Mouse (Mus musculus): ENCODE results near the gene Zmat3. TPM values are rescaled to one million over a fixed set of nuclear protein-coding genes. Genes with fewer than 3 reads are reported as not detected.
A peak's percentile ranks its signal among the peaks of the same experiment; 100 is the strongest.

Gene Zmat3
- polyA plus RNA-seq, 1 experiment from 2014 or later: 0.50 TPM

GRCm38 (mm10) chr3:32367516-32367915 lies 1.7 kb upstream of the Zmat3 start:
- Histone ChIP-seq H3K27ac (replicated peaks) (no peak overlapping the region), H3K4me1 (replicated peaks) (peaks cover 14% of the 10 kb centered on the region), H3K4me3 (replicated peaks) (no peak overlapping the region), H3K9me3 (replicated peaks) (no peaks in the 10 kb centered on the region), H3K36me3 (replicated peaks) (no peaks in the 10 kb centered on the region), H3K4me2 (no peak overlapping the region), H3K9ac (no peak overlapping the region), H3K27me3 (peaks cover 29% of the 10 kb centered on the region)
- WGBS (ENCODE audit: insufficient replicate concordance): 68% methylated on average over 1 of the region's 1 CpGs
- ATAC-seq (ENCODE audit: insufficient read depth): no peak

GRCm38 (mm10) chr3:32366246-32366734 lies 476 bp upstream of the Zmat3 start:
- peak overlapping the region; percentile 70 for H3K4me3 ChIP-seq (replicated peaks)
- peaks cover 29% of the 10 kb centered on the region for H3K27me3 ChIP-seq
- peak overlapping the region; percentile 88 for H3K4me2 ChIP-seq
- no peak for ATAC-seq (ENCODE audit: insufficient read depth)
- 56% methylated on average over 17 of the region's 17 CpGs for WGBS (ENCODE audit: insufficient replicate concordance)
- no peak overlapping the region for H3K9ac ChIP-seq
- H3K9me3 ChIP-seq (replicated peaks): no peaks in the 10 kb centered on the region
- no peaks in the 10 kb centered on the region for H3K36me3 ChIP-seq (replicated peaks)
- peaks cover 14% of the 10 kb centered on the region for H3K4me1 ChIP-seq (replicated peaks)
- no peak overlapping the region for H3K27ac ChIP-seq (replicated peaks)

GRCm38 (mm10) chr3:32364841-32365545 lies 821 bp downstream of the Zmat3 start:
- 3% methylated on average over 54 of the region's 54 CpGs for WGBS (ENCODE audit: insufficient replicate concordance)
- H3K27ac ChIP-seq (replicated peaks): no peak overlapping the region
- H3K36me3 ChIP-seq (replicated peaks): no peaks in the 10 kb centered on the region
- peak; percentile 40 for ATAC-seq (ENCODE audit: insufficient read depth)
- H3K9me3 ChIP-seq (replicated peaks): no peaks in the 10 kb centered on the region
- H3K4me2 ChIP-seq: peak overlapping the region; percentile 88
- H3K9ac ChIP-seq: peak overlapping the region; percentile 58
- peaks cover 29% of the 10 kb centered on the region for H3K27me3 ChIP-seq
- peak overlapping the region; percentile 70 for H3K4me3 ChIP-seq (replicated peaks)
- H3K4me1 ChIP-seq (replicated peaks): peaks cover 14% of the 10 kb centered on the region

GRCm38 (mm10) chr3:32364195-32364594 lies 1.6 kb downstream of the Zmat3 start:
- Histone ChIP-seq H3K36me3 (replicated peaks) (no peaks in the 10 kb centered on the region), H3K4me3 (replicated peaks) (no peak overlapping the region), H3K4me2 (no peak overlapping the region), H3K27ac (replicated peaks) (no peak overlapping the region), H3K9me3 (replicated peaks) (no peaks in the 10 kb centered on the region), H3K4me1 (replicated peaks) (peaks cover 14% of the 10 kb centered on the region), H3K27me3 (peaks cover 29% of the 10 kb centered on the region), H3K9ac (no peak overlapping the region)
- no peak for ATAC-seq (ENCODE audit: insufficient read depth)
- 59% methylated on average over 4 of the region's 4 CpGs for whole genome bisulfite sequencing (ENCODE audit: insufficient replicate concordance)

- Histone ChIP-seq H3K27ac (replicated peaks) (no peak overlapping the region), H3K4me1 (replicated peaks) (peaks cover 13% of the 10 kb centered on the region), H3K27me3 (peaks cover 20% of the 10 kb centered on the region), H3K36me3 (replicated peaks) (no peaks in the 10 kb centered on the region), H3K4me3 (replicated peaks) (no peak overlapping the region), H3K4me2 (no peak overlapping the region), H3K9me3 (replicated peaks) (no peaks in the 10 kb centered on the region), H3K9ac (no peak overlapping the region)
- no peak for ATAC-seq (ENCODE audit: insufficient read depth)
- 46% methylated on average over 6 of the region's 6 CpGs for WGBS (ENCODE audit: insufficient replicate concordance)
These were observed 4.6 kb downstream of the Zmat3 start for GRCm38 (mm10) chr3:32361221-32361620.

GRCm38 (mm10) chr3:32347881-32348280 lies 17.9 kb downstream of the Zmat3 start:
- H3K27ac ChIP-seq (replicated peaks): no peak overlapping the region
- H3K4me3 ChIP-seq (replicated peaks): no peak overlapping the region
- ATAC-seq (ENCODE audit: insufficient read depth): no peak
- no peaks in the 10 kb centered on the region for H3K36me3 ChIP-seq (replicated peaks)
- no peaks in the 10 kb centered on the region for H3K9me3 ChIP-seq (replicated peaks)
- no peak overlapping the region for H3K9ac ChIP-seq
- WGBS (ENCODE audit: insufficient replicate concordance): 72% methylated on average over 6 of the region's 6 CpGs
- H3K27me3 ChIP-seq: no peaks in the 10 kb centered on the region
- no peak overlapping the region for H3K4me2 ChIP-seq
- no peaks in the 10 kb centered on the region for H3K4me1 ChIP-seq (replicated peaks)

GRCm38 (mm10) chr3:32345249-32345648 lies 20.6 kb downstream of the Zmat3 start:
- H3K4me2 ChIP-seq: no peak overlapping the region
- H3K4me3 ChIP-seq (replicated peaks): no peak overlapping the region
- H3K9me3 ChIP-seq (replicated peaks): no peaks in the 10 kb centered on the region
- WGBS (ENCODE audit: insufficient replicate concordance): 64% methylated on average over 11 of the region's 11 CpGs
- H3K36me3 ChIP-seq (replicated peaks): no peaks in the 10 kb centered on the region; the same call in 1 of the 2 replicates
- H3K4me1 ChIP-seq (replicated peaks): no peaks in the 10 kb centered on the region
- ATAC-seq (ENCODE audit: insufficient read depth): no peak
- H3K9ac ChIP-seq: no peak overlapping the region
- H3K27ac ChIP-seq (replicated peaks): no peak overlapping the region
- H3K27me3 ChIP-seq: no peaks in the 10 kb centered on the region

- Histone ChIP-seq H3K4me1 (replicated peaks) (no peaks in the 10 kb centered on the region), H3K4me3 (replicated peaks) (no peak overlapping the region), H3K4me2 (no peak overlapping the region), H3K27me3 (no peaks in the 10 kb centered on the region), H3K9me3 (replicated peaks) (no peaks in the 10 kb centered on the region), H3K36me3 (replicated peaks) (no peaks in the 10 kb centered on the region; the same call in 1 of the 2 replicates), H3K9ac (no peak overlapping the region), H3K27ac (replicated peaks) (no peak overlapping the region)
- WGBS (ENCODE audit: insufficient replicate concordance): 54% methylated on average over 5 of the region's 5 CpGs
- no peak for ATAC-seq (ENCODE audit: insufficient read depth)
These were observed 21.0 kb downstream of the Zmat3 start for GRCm38 (mm10) chr3:32344825-32345224.

GRCm38 (mm10) chr3:32343371-32343770 lies 22.4 kb downstream of the Zmat3 start:
- Histone ChIP-seq H3K9me3 (replicated peaks) (no peaks in the 10 kb centered on the region), H3K4me1 (replicated peaks) (no peaks in the 10 kb centered on the region), H3K4me2 (no peak overlapping the region), H3K36me3 (replicated peaks) (no peaks in the 10 kb centered on the region; the same call in 1 of the 2 replicates), H3K27ac (replicated peaks) (no peak overlapping the region), H3K4me3 (replicated peaks) (no peak overlapping the region), H3K9ac (no peak overlapping the region), H3K27me3 (no peaks in the 10 kb centered on the region)
- WGBS (ENCODE audit: insufficient replicate concordance): 82% methylated on average over 12 of the region's 12 CpGs
- ATAC-seq (ENCODE audit: insufficient read depth): no peak

- Histone ChIP-seq H3K4me2 (no peak overlapping the region), H3K9ac (no peak overlapping the region), H3K4me1 (replicated peaks) (no peaks in the 10 kb centered on the region), H3K27ac (replicated peaks) (no peak overlapping the region), H3K9me3 (replicated peaks) (no peaks in the 10 kb centered on the region), H3K27me3 (no peaks in the 10 kb centered on the region), H3K4me3 (replicated peaks) (no peak overlapping the region), H3K36me3 (replicated peaks) (no peaks in the 10 kb centered on the region; the same call in 1 of the 2 replicates)
- ATAC-seq (ENCODE audit: insufficient read depth): no peak
- WGBS (ENCODE audit: insufficient replicate concordance): 82% methylated on average over 19 of the region's 19 CpGs
These were observed 24.4 kb downstream of the Zmat3 start for GRCm38 (mm10) chr3:32341434-32341833.

GRCm38 (mm10) chr3:32338231-32338630 lies 27.6 kb downstream of the Zmat3 start:
- 77% methylated on average over 7 of the region's 7 CpGs for WGBS (ENCODE audit: insufficient replicate concordance)
- ATAC-seq (ENCODE audit: insufficient read depth): no peak

More at GRCm38 (mm10) chr3:32338231-32338630, 27.6 kb downstream of the Zmat3 start:
- no peak overlapping the region for H3K27ac ChIP-seq (replicated peaks)
- no peak overlapping the region for H3K4me3 ChIP-seq (replicated peaks)
- H3K27me3 ChIP-seq: no peaks in the 10 kb centered on the region
- no peaks in the 10 kb centered on the region for H3K4me1 ChIP-seq (replicated peaks)
- no peak overlapping the region for H3K4me2 ChIP-seq
- H3K9me3 ChIP-seq (replicated peaks): no peaks in the 10 kb centered on the region
- no peaks in the 10 kb centered on the region; the same call in 1 of the 2 replicates for H3K36me3 ChIP-seq (replicated peaks)
- no peak overlapping the region for H3K9ac ChIP-seq
